Mouse (Mus musculus): ENCODE measurements at regions not wholly inside any gene's neighbourhood (a gene's known extent, or its start where the extent isn't known, plus 50 kb on each side); places are given as distances from the start of the nearest gene placed in this dataset.

GRCm38 (mm10) chr3:99812836-99813235, 72.4 kb upstream of the Spag17 start:
- no peak overlapping the region for H3K9ac ChIP-seq (ENCODE audit: low read depth, low read length)
- H3K27ac ChIP-seq (ENCODE audit: low read depth, low read length) = no peak overlapping the region
- 47% methylated on average over 4 of the region's 4 CpGs for WGBS
- no peaks in the 10 kb centered on the region for H3K4me1 ChIP-seq (replicated peaks; ENCODE audit: control insufficient read depth, insufficient read depth, low read length)
- H3K9me3 ChIP-seq (ENCODE audit: control insufficient read depth, low read length) = no peaks in the 10 kb centered on the region
- DNase-seq (ENCODE audit: low spot score) = peak; percentile 32
- no peaks in the 10 kb centered on the region for H3K27me3 ChIP-seq (ENCODE audit: control insufficient read depth, insufficient read depth, low read length)
- no peak overlapping the region for H3K4me3 ChIP-seq (ENCODE audit: low read depth, low read length)
- ATAC-seq (ENCODE audit: low FRiP score) = no peak
- no peaks in the 10 kb centered on the region for H3K36me3 ChIP-seq (ENCODE audit: control insufficient read depth, insufficient read depth, low read length)
- no peak overlapping the region for H3K4me2 ChIP-seq (replicated peaks; ENCODE audit: low read depth, low read length)

GRCm38 (mm10) chr3:99815115-99815514, 70.1 kb upstream of the Spag17 start:
- no peaks in the 10 kb centered on the region for H3K9me3 ChIP-seq (ENCODE audit: control insufficient read depth, low read length)
- H3K36me3 ChIP-seq (ENCODE audit: control insufficient read depth, insufficient read depth, low read length) = no peaks in the 10 kb centered on the region
- no peak overlapping the region for H3K4me3 ChIP-seq (ENCODE audit: low read depth, low read length)
- no peaks in the 10 kb centered on the region for H3K27me3 ChIP-seq (ENCODE audit: control insufficient read depth, insufficient read depth, low read length)
- DNase-seq (ENCODE audit: low spot score) (no peak), ATAC-seq (ENCODE audit: low FRiP score) (no peak)
- H3K27ac ChIP-seq (ENCODE audit: low read depth, low read length) = no peak overlapping the region
- no peak overlapping the region for H3K4me2 ChIP-seq (replicated peaks; ENCODE audit: low read depth, low read length)
- H3K9ac ChIP-seq (ENCODE audit: low read depth, low read length) = no peak overlapping the region
- no peaks in the 10 kb centered on the region for H3K4me1 ChIP-seq (replicated peaks; ENCODE audit: control insufficient read depth, insufficient read depth, low read length)
- 64% methylated on average over 3 of the region's 3 CpGs for WGBS

- Histone ChIP-seq H3K4me1 (replicated peaks; ENCODE audit: control insufficient read depth, insufficient read depth, low read length) (no peaks in the 10 kb centered on the region), H3K4me2 (replicated peaks; ENCODE audit: low read depth, low read length) (no peak overlapping the region), H3K27ac (ENCODE audit: low read depth, low read length) (no peak overlapping the region), H3K9me3 (ENCODE audit: control insufficient read depth, low read length) (no peaks in the 10 kb centered on the region), H3K36me3 (ENCODE audit: control insufficient read depth, insufficient read depth, low read length) (no peaks in the 10 kb centered on the region), H3K9ac (ENCODE audit: low read depth, low read length) (no peak overlapping the region), H3K27me3 (ENCODE audit: control insufficient read depth, insufficient read depth, low read length) (no peaks in the 10 kb centered on the region), H3K4me3 (ENCODE audit: low read depth, low read length) (no peak overlapping the region)
- ATAC-seq (ENCODE audit: low FRiP score) = peak; percentile 69
- no peak for DNase-seq (ENCODE audit: low spot score)
- WGBS = 22% methylated on average over 8 of the region's 8 CpGs
Observed at GRCm38 (mm10) chr3:99817965-99818364, 67.2 kb upstream of the Spag17 start.

GRCm38 (mm10) chr3:99822735-99823134, 62.5 kb upstream of the Spag17 start:
- no peaks in the 10 kb centered on the region for H3K9me3 ChIP-seq (ENCODE audit: control insufficient read depth, low read length)
- 87% methylated on average over 5 of the region's 5 CpGs for WGBS
- no peaks in the 10 kb centered on the region for H3K36me3 ChIP-seq (ENCODE audit: control insufficient read depth, insufficient read depth, low read length)
- no peak overlapping the region for H3K4me3 ChIP-seq (ENCODE audit: low read depth, low read length)
- H3K4me2 ChIP-seq (replicated peaks; ENCODE audit: low read depth, low read length) = no peak overlapping the region
- no peaks in the 10 kb centered on the region for H3K4me1 ChIP-seq (replicated peaks; ENCODE audit: control insufficient read depth, insufficient read depth, low read length)
- no peak for ATAC-seq (ENCODE audit: low FRiP score)
- H3K9ac ChIP-seq (ENCODE audit: low read depth, low read length) = no peak overlapping the region
- H3K27me3 ChIP-seq (ENCODE audit: control insufficient read depth, insufficient read depth, low read length) = no peaks in the 10 kb centered on the region
- no peak for DNase-seq (ENCODE audit: low spot score)
- H3K27ac ChIP-seq (ENCODE audit: low read depth, low read length) = no peak overlapping the region

- H3K9ac ChIP-seq (ENCODE audit: low read depth, low read length) = no peak overlapping the region
- DNase-seq (ENCODE audit: low spot score) = no peak
- H3K4me3 ChIP-seq (ENCODE audit: low read depth, low read length) = no peak overlapping the region
- H3K36me3 ChIP-seq (ENCODE audit: control insufficient read depth, insufficient read depth, low read length) = no peaks in the 10 kb centered on the region
- WGBS = 74% methylated on average over 3 of the region's 3 CpGs
- H3K4me1 ChIP-seq (replicated peaks; ENCODE audit: control insufficient read depth, insufficient read depth, low read length) = no peaks in the 10 kb centered on the region
- no peak overlapping the region for H3K4me2 ChIP-seq (replicated peaks; ENCODE audit: low read depth, low read length)
- ATAC-seq (ENCODE audit: low FRiP score) = no peak
- H3K9me3 ChIP-seq (ENCODE audit: control insufficient read depth, low read length) = no peaks in the 10 kb centered on the region
- H3K27ac ChIP-seq (ENCODE audit: low read depth, low read length) = no peak overlapping the region
- no peaks in the 10 kb centered on the region for H3K27me3 ChIP-seq (ENCODE audit: control insufficient read depth, insufficient read depth, low read length)
Observed at GRCm38 (mm10) chr3:99823256-99823655, 62.0 kb upstream of the Spag17 start.

Data from hindbrain, embryonic 11.5 days (tissue).